Mouse (Mus musculus): ENCODE measurements around the gene Sccpdh.

- TF ChIP-seq POLR2A (IDR thresholded peaks at IDR 0.05; ENCODE audit: low read depth, low read length) (no peak), CTCF (IDR thresholded peaks at IDR 0.05; ENCODE audit: extremely low read depth, insufficient read length, insufficient replicate concordance, low read depth, low read length) (no peak)
Measured at GRCm38 (mm10) chr1:179650284-179650683, 17.7 kb upstream of the Sccpdh start.
